Mouse (Mus musculus): ENCODE measurements at regions not wholly inside any gene's neighbourhood (a gene's known extent, or its start where the extent isn't known, plus 50 kb on each side); places are given as distances from the start of the nearest gene placed in this dataset.

DNA sequence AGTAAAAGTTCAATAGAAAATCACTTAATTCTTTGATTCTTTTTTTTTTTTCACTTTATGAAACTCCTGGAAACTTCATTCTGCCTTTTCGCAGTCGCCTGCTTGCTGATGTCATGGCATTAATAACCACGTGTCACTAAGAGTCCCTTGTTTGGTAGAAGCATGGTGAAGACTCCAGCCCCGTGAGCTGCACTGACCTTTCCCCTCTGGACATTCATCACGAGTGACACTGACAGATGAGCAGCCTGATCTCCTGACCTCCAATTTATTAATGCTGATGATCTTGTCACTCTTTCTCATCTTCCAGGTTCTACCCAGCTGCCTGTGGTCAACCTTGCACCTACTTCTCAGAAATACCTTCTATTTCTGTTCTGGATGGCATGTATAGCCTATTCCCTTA lies 867.1 kb upstream of the Slit2 start:
- TF ChIP-seq SMC3 (IDR thresholded peaks at IDR 0.05; ENCODE audit: low read depth, low read length), result no peak
- TF ChIP-seq POLR2A (IDR thresholded peaks at IDR 0.05; ENCODE audit: control insufficient read depth in 1 of 2, insufficient read depth in 1 of 2, low read depth in 1 of 2, low read length in 2 of 2, poor library complexity in 1 of 2), result no peak
- TF ChIP-seq E2F4 (IDR thresholded peaks at IDR 0.05; ENCODE audit: borderline replicate concordance, low read depth, low read length), result no peak
- no peak for TF ChIP-seq MYB (IDR thresholded peaks at IDR 0.05; ENCODE audit: low read depth, low read length)
- no peak for TF ChIP-seq CTCF (IDR thresholded peaks at IDR 0.05 in 2 of 3, conservative IDR thresholded peaks at IDR 0.05 in 1 of 3; ENCODE audit: control insufficient read depth in 1 of 3, insufficient read depth in 1 of 3, low read depth in 2 of 3, low read length in 3 of 3, poor library complexity in 1 of 3, severe bottlenecking in 1 of 3)
- TF ChIP-seq EP300 (IDR thresholded peaks at IDR 0.05; ENCODE audit: low read depth in 1 of 2, low read length in 2 of 2), result no peak
- no peak for TF ChIP-seq MAFK (IDR thresholded peaks at IDR 0.05; ENCODE audit: borderline replicate concordance, low read depth, low read length)
- no peak for TF ChIP-seq KAT2A (conservative IDR thresholded peaks at IDR 0.05; ENCODE audit: low read depth, low read length)
- TF ChIP-seq ZMIZ1 (IDR thresholded peaks at IDR 0.05; ENCODE audit: low read depth, low read length), result no peak
- no peak for TF ChIP-seq MAX (IDR thresholded peaks at IDR 0.05; ENCODE audit: low read length)
